Mouse (Mus musculus) gastrocnemius, postnatal 10 days (tissue): Measurements from ENCODE around the gene Stil. TPM values are rescaled to one million over a fixed set of nuclear protein-coding genes. Genes with fewer than 3 reads are reported as not detected.
"Not testable (repeated sequence)": the region's sequence is repeated elsewhere in the genome, so short reads cannot be mapped to it uniquely, and the experiment has no call there.

Experiments
- DNase-seq: peaks from one replicate; pipeline ENCODE4 v3.0.0; 2021; ENCODE audit warnings: mixed read lengths
- long read RNA-seq, 2 experiments: library from polyadenylated mRNA; stranded (forward); transcript quantifications; one replicate each; pipeline ENCODE4 v2.0.0; 2021
- total RNA-seq, 2 experiments: library from RNA; stranded (reverse); gene quantifications; 2 replicates each; pipeline ENCODE4 v1.2.3; 2021

Gene Stil
- 1 to 10 TPM; 1.9 to 2.8 TPM for total RNA-seq
- long read RNA-seq, experiment 1, full-length matches to known transcripts, result 2 of 2 reads
- long read RNA-seq, experiment 1, partial matches to known transcripts, result 0 of 2 reads
- long read RNA-seq, experiment 1, other reads (novel, unspliced or antisense), result 0 of 2 reads
- long read RNA-seq, experiment 2, full-length matches to known transcripts, result 1 of 2 reads
- long read RNA-seq, experiment 2, partial matches to known transcripts, result 0 of 2 reads
- long read RNA-seq, experiment 2, other reads (novel, unspliced or antisense), result 1 of 2 reads

GRCm38 (mm10) chr4:114999773-115000428, at the start of gene Stil:
Gene Stil (plus strand): TSS chr4:115000159.
- DNase-seq, result peak; percentile 96

GRCm38 (mm10) chr4:114953172-114953571, 46.8 kb upstream of the Stil start:
- no peak for DNase-seq

GRCm38 (mm10) chr4:114957403-114957802, 42.6 kb upstream of the Stil start:
- DNase-seq, result no peak

GRCm38 (mm10) chr4:114958231-114958630, 41.7 kb upstream of the Stil start:
- DNase-seq, result no peak

GRCm38 (mm10) chr4:114958786-114959185, 41.2 kb upstream of the Stil start:
- DNase-seq, result no peak

- DNase-seq, result no peak
These were observed 40.4 kb upstream of the Stil start for GRCm38 (mm10) chr4:114959533-114959932.

- DNase-seq, result not testable (repeated sequence)
These were observed 39.1 kb upstream of the Stil start for GRCm38 (mm10) chr4:114960881-114961280.

GRCm38 (mm10) chr4:114970736-114971135, 29.2 kb upstream of the Stil start:
- no peak for DNase-seq

- DNase-seq, result no peak
These were observed 26.7 kb upstream of the Stil start for GRCm38 (mm10) chr4:114973229-114973740.

GRCm38 (mm10) chr4:114982619-114983018, 17.3 kb upstream of the Stil start:
- no peak for DNase-seq

GRCm38 (mm10) chr4:114983020-114983419, 16.9 kb upstream of the Stil start:
- DNase-seq, result no peak

- DNase-seq, result no peak
These were observed 13.8 kb upstream of the Stil start for GRCm38 (mm10) chr4:114986211-114986590.

- peak; percentile 90 for DNase-seq
These were observed 13.1 kb upstream of the Stil start, which contains the start of gene Cmpk1 for GRCm38 (mm10) chr4:114986591-114987432. Gene Cmpk1 (minus strand): TSS chr4:114987241.

GRCm38 (mm10) chr4:114994218-114994617, 5.7 kb upstream of the Stil start:
- no peak for DNase-seq

- peak; percentile 18 for DNase-seq
These were observed 2.9 kb upstream of the Stil start for GRCm38 (mm10) chr4:114997051-114997450.

- no peak for DNase-seq
These were observed 550 bp upstream of the Stil start for GRCm38 (mm10) chr4:114999445-114999772.

GRCm38 (mm10) chr4:115000429-115000795, 453 bp downstream of the Stil start:
- DNase-seq, result no peak

- DNase-seq, result no peak
These were observed 14.3 kb downstream of the Stil start for GRCm38 (mm10) chr4:115014276-115014675.

GRCm38 (mm10) chr4:115019997-115020396, 20.0 kb downstream of the Stil start:
- DNase-seq, result no peak

- DNase-seq, result no peak
These were observed 35.1 kb downstream of the Stil start for GRCm38 (mm10) chr4:115035043-115035442.

GRCm38 (mm10) chr4:115038242-115038641, 38.3 kb downstream of the Stil start:
- peak; percentile 29 for DNase-seq

- no peak for DNase-seq
These were observed 45.7 kb downstream of the Stil start for GRCm38 (mm10) chr4:115045621-115046020.

GRCm38 (mm10) chr4:115047750-115048149, 47.8 kb downstream of the Stil start:
- peak; percentile 51 for DNase-seq
